Mouse (Mus musculus) R1 (cell line): ENCODE measurements around the gene Spp1.

Experiments used
- DNase-seq: peaks from one replicate; pipeline ENCODE4 v3.0.0-alpha.2; 2018; ENCODE audit warnings: low read depth, low spot score

The Spp1 gene

GRCm38 (mm10) chr5:104434835-104435301 is at the start of gene Spp1:
Gene Spp1, plus strand, starts transcription at chr5:104435118.
- DNase-seq, result peak; percentile 87

- DNase-seq, result peak; percentile 56
These were observed 49.4 kb upstream of the Spp1 start for GRCm38 (mm10) chr5:104385521-104385920.

- no peak for DNase-seq
These were observed 48.0 kb upstream of the Spp1 start for GRCm38 (mm10) chr5:104386908-104387307.

- DNase-seq, result no peak
These were observed 44.0 kb upstream of the Spp1 start for GRCm38 (mm10) chr5:104390962-104391361.

GRCm38 (mm10) chr5:104392784-104393183 is 42.1 kb upstream of the Spp1 start:
- no peak for DNase-seq

GRCm38 (mm10) chr5:104396286-104396685 is 38.6 kb upstream of the Spp1 start:
- no peak for DNase-seq

- no peak for DNase-seq
These were observed 36.9 kb upstream of the Spp1 start for GRCm38 (mm10) chr5:104398001-104398400.

GRCm38 (mm10) chr5:104399291-104399950 is 35.5 kb upstream of the Spp1 start:
- DNase-seq, result no peak

- no peak for DNase-seq
These were observed 34.9 kb upstream of the Spp1 start for GRCm38 (mm10) chr5:104399970-104400369.

- DNase-seq, result no peak
These were observed 32.3 kb upstream of the Spp1 start for GRCm38 (mm10) chr5:104402651-104403050.

- DNase-seq, result peak; percentile 33
These were observed 31.6 kb upstream of the Spp1 start for GRCm38 (mm10) chr5:104403351-104403750.

GRCm38 (mm10) chr5:104404551-104404950 is 30.4 kb upstream of the Spp1 start:
- no peak for DNase-seq

- DNase-seq, result no peak
These were observed 29.9 kb upstream of the Spp1 start for GRCm38 (mm10) chr5:104405051-104405450.

GRCm38 (mm10) chr5:104406756-104407155 is 28.2 kb upstream of the Spp1 start:
- DNase-seq, result no peak

GRCm38 (mm10) chr5:104407541-104408231 is 27.2 kb upstream of the Spp1 start:
- DNase-seq, result no peak

GRCm38 (mm10) chr5:104408549-104408948 is 26.4 kb upstream of the Spp1 start:
- DNase-seq, result no peak

- no peak for DNase-seq
These were observed 18.9 kb upstream of the Spp1 start for GRCm38 (mm10) chr5:104415999-104416398.

GRCm38 (mm10) chr5:104417028-104417427 is 17.9 kb upstream of the Spp1 start:
- DNase-seq, result peak; percentile 24

- DNase-seq, result no peak
These were observed 17.2 kb upstream of the Spp1 start for GRCm38 (mm10) chr5:104417721-104418120.

GRCm38 (mm10) chr5:104422039-104422438 is 12.9 kb upstream of the Spp1 start:
- DNase-seq, result no peak

GRCm38 (mm10) chr5:104423861-104424260 is 11.1 kb upstream of the Spp1 start:
- DNase-seq, result no peak

GRCm38 (mm10) chr5:104425949-104426348 is 9.0 kb upstream of the Spp1 start:
- no peak for DNase-seq

GRCm38 (mm10) chr5:104432886-104433285 is 2.0 kb upstream of the Spp1 start:
- DNase-seq, result peak; percentile 82
